Mouse (Mus musculus): ENCODE data around the gene Acta1.

Acta1 gene

DNA sequence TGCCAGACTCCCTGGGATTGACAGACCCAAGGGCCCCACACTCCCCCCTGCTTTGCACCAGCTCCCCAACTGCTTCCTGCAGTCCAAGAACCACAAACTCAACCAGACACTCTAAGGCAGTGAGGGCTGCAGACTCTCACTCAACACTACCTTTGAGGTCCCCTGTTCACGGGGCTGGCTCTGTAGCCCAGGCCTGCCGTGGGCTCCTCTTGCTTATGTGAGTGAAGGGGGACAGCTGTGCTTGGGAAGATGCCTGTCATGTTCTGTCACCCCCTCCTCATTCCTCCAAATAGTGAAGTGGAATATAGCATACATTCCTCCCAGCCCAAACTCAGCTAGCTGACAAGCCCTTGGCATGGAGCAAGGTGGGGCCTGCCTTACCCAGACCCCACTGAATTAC is 12.1 kb downstream of the Acta1 start:
- no peak for DNase-seq

DNA sequence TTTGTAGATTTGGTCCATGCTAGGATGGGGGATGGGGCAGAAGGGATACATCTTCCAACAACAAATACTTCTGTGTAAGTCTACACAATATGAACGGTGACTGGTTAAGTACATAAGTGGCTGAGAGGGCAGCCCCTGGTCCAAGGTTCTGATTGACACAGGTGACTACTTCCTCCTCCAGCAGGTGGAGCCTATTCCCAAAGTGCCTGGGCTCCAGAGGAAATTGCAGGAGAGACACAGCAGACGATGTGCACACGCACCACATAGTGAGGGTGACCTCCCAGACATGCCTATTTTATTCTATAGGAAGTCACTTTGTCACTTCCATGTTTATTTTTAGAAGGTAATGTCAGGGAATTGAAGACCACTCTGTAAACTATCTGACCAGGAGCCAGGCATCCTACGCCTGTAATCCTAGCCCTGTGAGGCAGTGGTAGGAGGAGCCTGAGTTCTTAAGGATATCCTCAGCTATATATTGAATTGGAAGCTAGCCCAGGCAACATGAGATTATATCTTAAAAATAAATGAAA is 13.7 kb downstream of the Acta1 start:
- DNase-seq, result no peak

- DNase-seq, result no peak
These were observed 14.3 kb downstream of the Acta1 start for GRCm38 (mm10) chr8:123880271-123880670.

DNA sequence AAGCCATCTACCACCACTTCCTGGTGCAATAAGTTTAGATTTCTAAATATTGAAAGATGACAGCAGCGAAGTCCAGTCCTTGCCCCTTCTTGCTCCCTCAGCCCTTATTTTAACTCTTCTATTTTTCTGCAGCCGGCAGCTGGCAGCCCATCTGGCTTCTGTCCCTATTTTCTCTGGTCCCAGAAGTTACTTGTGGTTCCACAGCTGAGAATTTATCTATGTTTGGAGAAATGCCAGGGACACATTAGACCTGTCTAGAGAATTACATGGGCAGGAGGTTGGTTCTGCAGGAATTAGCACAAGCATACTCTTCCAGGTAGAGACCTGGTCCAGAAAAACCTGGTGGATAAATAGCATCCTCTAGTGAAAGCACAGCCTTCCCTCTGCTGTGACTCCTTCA is 16.7 kb downstream of the Acta1 start:
- DNase-seq, result no peak

DNA sequence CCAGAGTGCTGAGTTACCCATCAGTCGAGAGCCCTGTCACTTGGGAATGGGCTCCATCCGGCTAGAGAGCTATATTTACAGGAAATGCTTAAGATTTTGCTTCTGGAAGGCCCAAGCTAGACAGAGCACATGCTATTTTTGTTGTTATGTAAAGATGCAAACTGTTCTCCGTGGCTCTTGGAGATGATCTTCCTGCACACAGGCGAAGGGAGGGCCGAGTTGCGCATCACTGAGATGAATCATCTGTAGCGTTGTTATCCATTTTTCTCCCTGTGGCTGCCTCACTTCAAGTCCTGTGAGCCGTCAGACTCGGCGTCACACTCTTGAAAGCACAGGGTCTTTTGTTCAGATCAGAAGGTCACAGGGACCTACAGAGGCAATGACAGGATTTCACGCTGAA is 20.2 kb downstream of the Acta1 start:
- DNase-seq, result no peak

- DNase-seq, result no peak
These were observed 21.2 kb downstream of the Acta1 start for GRCm38 (mm10) chr8:123873364-123873763.

DNA sequence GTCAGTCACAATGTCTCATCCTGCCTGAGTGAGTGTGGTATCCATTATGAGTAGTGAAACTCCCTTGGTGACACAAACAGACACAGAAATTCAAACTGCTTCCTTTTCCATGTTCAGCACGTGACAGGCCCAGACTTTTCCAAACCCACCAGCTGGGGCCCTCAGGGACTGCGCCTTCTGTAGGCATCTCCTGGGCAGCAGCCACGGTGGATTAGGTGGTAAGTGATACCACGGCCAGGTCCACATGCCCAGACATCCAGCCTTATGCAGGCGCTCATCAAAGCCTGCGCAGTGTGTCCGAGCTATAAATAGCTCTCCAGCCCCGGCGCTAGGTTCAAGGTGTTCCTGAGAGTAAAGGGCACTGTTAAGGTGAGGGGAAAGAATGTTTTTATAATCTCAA is 22.5 kb downstream of the Acta1 start:
- DNase-seq, result no peak

GRCm38 (mm10) chr8:123866971-123867370 is 27.6 kb downstream of the Acta1 start:
- no peak for DNase-seq

- no peak for DNase-seq
These were observed 28.8 kb downstream of the Acta1 start for GRCm38 (mm10) chr8:123865786-123866185.

DNA sequence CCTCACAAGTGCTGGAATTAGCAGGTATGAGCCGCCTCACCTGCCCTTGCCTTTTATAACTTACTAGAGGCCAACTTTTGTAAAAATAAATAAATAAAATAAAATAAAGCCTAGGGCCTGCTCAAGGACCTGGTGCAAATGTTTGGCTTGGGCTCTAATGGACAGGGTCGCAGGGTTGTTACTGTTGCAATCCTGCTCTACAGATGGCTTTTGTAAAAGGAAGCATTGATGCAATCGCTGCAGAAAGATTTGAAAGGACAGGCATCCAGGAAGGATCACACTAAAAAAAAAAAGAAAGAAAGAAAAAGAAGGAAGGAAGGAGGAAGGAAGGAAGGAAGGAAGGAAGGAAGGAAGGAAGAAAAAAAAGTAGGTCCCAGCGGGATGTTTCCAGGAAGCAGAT is 34.2 kb downstream of the Acta1 start:
- no peak for DNase-seq

DNA sequence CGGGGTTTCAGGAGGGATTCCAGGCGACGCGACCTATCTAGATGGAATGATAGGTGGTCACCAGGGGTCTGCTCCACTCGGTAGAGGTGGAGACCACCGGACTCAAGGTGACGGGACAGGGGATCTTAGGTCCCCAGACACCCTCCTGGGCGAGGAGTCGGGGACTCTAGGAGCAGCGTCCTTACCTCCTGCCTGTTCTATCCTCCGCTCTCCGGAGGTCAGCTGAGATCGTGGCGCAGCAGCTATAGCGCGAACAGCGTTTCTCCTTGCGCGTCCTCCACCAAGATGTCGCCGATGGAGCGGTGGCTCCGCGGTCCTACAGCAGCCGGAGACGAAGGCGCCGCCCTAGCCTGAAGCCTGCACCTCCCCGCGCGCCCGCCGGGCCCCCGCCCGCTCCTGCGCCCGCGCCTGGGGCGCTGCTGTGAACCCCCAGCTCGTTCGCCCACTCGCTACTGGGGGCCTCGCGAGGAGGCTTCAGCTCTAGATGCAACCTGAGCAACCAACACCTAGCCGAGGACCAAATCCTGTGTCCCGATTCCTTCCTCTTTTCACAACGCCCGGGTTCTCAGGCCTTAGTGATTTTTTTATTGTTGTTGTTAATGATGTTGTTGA is 34.8 kb downstream of the Acta1 start, which contains the start of gene Ccsap:
TSS of gene Ccsap (minus strand) at position 562 of the 612 bp plus-strand sequence.
- DNase-seq, result peak in 1 of 2 experiments; percentile 71

GRCm38 (mm10) chr8:123858941-123859647 is 35.5 kb downstream of the Acta1 start:
- DNase-seq, result peak; percentile 91 to 96

- peak; percentile 44 to 62 for DNase-seq
These were observed 36.0 kb downstream of the Acta1 start for GRCm38 (mm10) chr8:123858574-123858940.

- no peak for DNase-seq
These were observed 37.2 kb downstream of the Acta1 start for GRCm38 (mm10) chr8:123857361-123857760.

DNA sequence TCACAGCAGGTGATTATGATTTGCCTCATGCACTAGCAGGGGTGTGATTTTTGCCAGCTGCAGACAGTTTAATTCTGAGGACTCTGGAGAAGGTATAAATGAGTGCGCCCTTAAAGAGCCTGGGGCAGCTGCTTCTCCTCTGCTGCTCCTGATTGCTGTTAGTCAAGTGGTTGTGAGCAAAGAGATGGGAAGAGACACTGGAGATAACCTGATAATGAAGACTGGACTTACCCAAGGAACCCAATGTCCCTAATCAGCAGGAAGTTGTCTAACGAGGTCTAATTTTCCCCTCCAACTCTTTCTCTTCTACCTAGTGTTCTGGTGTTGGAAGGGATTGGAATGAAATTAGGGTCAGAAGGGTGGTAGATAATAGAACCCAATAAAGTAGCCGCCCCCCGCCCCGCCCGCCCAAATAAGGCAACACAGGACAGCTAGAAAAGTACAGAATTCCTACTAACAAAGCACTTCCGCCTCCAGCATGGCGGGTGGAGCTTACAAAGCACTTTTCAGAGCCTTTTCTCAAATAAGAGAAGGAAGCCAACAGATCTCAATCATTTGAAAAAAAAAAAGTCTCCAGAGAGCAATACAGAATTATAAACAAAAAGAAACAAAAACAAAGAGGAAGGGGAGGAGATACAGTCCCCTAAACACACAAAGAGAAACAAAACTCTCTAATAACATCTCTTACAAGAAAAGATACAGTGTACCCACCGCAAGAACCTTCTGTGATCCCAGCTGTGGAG is 39.6 kb downstream of the Acta1 start:
- DNase-seq, result no peak

GRCm38 (mm10) chr8:123854252-123854651 is 40.3 kb downstream of the Acta1 start:
- DNase-seq, result no peak

- peak in 1 of 2 experiments; percentile 46 for DNase-seq
These were observed 43.0 kb downstream of the Acta1 start for GRCm38 (mm10) chr8:123851590-123851989.

DNA sequence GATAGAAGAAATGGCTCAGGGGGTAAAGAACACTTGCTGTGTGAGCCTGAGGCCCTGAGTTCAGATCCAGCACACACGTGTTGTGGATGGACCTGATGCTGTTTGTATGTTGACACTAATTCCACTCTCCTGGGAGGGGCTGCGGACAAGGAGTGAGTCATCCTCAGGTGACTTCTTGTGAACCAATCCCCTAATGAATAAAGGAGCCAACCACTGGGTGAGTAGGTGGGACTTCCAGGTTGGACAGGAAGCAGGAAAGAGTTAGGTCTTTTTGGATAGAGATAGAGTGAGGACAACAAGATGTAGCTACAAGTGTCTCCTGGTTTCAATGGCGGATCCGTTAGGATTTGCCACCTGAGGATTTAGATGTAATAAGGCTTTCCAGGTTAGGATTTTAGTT is 45.2 kb downstream of the Acta1 start:
- no peak for DNase-seq

DNA sequence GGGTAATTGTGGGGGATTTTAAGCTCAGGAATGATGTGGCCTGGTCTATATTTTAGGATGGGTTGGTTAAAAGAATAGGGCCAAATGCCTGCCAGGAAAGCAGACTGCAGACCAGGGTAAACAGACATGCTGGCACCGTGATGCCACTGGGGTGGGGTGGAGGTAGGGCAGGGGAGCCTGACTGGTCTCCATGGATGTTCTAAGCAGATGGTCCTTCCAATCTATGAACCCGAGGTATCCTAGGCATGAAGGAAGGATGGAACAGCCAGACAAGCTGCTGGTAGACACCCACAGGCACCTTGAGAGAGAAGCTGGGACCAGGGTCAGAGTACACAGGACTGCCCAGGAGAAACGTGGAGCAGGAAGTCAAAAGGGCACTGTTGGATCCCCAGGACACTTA is 47.0 kb downstream of the Acta1 start:
- DNase-seq, result peak; percentile 51 to 61

GRCm38 (mm10) chr8:123846509-123846908 is 48.0 kb downstream of the Acta1 start:
- no peak for DNase-seq

GRCm38 (mm10) chr8:123845991-123846390 is 48.6 kb downstream of the Acta1 start:
- DNase-seq, result no peak

DNA sequence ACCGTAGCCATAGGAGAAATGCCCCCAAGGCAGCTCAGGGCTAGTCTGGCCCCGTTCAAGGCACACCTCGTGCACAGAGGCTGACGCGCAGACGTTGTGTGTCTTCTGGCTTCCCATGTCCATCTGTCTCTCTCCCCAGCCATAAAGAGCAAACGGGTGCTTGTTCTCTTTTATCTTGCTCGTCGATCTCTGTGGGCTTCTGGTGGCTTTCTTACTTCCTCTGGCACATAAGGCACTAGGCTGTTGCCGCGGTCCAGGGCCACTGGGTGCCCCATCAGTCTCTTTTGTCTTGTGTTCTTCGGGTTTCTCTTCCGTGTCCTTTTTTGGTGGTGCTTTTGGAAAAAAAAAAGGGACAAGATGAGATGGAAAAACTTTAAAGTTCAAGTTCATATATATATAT is 49.4 kb downstream of the Acta1 start:
- no peak for DNase-seq

GRCm38 (mm10) chr8:123844341-123844740 is 50.2 kb downstream of the Acta1 start:
- DNase-seq, result no peak

- DNase-seq, result no peak
These were observed 52.5 kb downstream of the Acta1 start for GRCm38 (mm10) chr8:123842086-123842485.

Measured in cerebellum, postnatal 36 days (tissue).